Mouse (Mus musculus): ENCODE data around the gene Nek10. TPM values are rescaled to one million over a fixed set of nuclear protein-coding genes. Genes with fewer than 3 reads are reported as not detected.

Nek10 gene
- polyA plus RNA-seq, 1 experiment from 2014 or later: 0.01 TPM

Other genes starting within 250 kb of the Nek10 start
- gene Slc4a7, start 101.1 kb upstream of the Nek10 start, polyA plus RNA-seq (2016; fragmentation: Nextera tagmentation; extraction: Ambion mirVana): 28.3 and 32.8 TPM in 2 replicates